In genomic region chr2:94242406-94243052, GRCm38 (mm10) we compare ENCODE assay signal across 10 mouse cellular contexts.
DNase-seq lines count a peak whose midpoint lies in the region; ATAC-seq and TF ChIP-seq lines count a peak whose summit lies in the region.
"Had no signal": no experiment of that assay in that cellular context is flagged by ENCODE, and none has a peak within 500 bp of the region (broad histone marks: within the 10 kb centered on the region; RNA-seq: fewer than 3 reads in every experiment).

No protein-coding gene starts in this region.

- peak overlapping the region; percentile 36 for H3K4me2 ChIP-seq in liver, embryonic 12.5 days
- H3K4me2 ChIP-seq in liver, postnatal 0 days (ENCODE audit: low read depth, low read length): no peak overlapping the region
- peak overlapping the region; percentile 96 for H3K4me2 ChIP-seq in hindbrain, embryonic 15.5 days
- H3K4me2 ChIP-seq in neural tube, embryonic 14.5 days (ENCODE audit: low read depth, low read length): peak overlapping the region; percentile 40

- 0% methylated on average over 7 of the region's 7 CpGs for WGBS in cerebellum, adult 2 months
- 0% methylated on average over 7 of the region's 7 CpGs for WGBS in liver, embryonic 12.5 days (ENCODE audit: insufficient replicate concordance)
- 0% methylated on average over 7 of the region's 7 CpGs for WGBS in liver, postnatal 0 days (ENCODE audit: insufficient replicate concordance)
- WGBS in hindbrain, embryonic 15.5 days: 2% methylated on average over 7 of the region's 7 CpGs
- WGBS in neural tube, embryonic 14.5 days: 0% methylated on average over 7 of the region's 7 CpGs

- no peak for ATAC-seq in liver, embryonic 12.5 days
- no peak for ATAC-seq in liver, postnatal 0 days
- ATAC-seq in hindbrain, embryonic 15.5 days (ENCODE audit: low FRiP score, low read depth): no peak
- no peak for ATAC-seq in neural tube, embryonic 14.5 days (ENCODE audit: low read depth)
- ATAC-seq: lung, postnatal 0 days had no signal

- no peaks in the 10 kb centered on the region for H3K36me3 ChIP-seq in liver, embryonic 12.5 days
- no peaks in the 10 kb centered on the region for H3K36me3 ChIP-seq in liver, postnatal 0 days (replicated peaks; ENCODE audit: insufficient read depth, low read length)
- no peaks in the 10 kb centered on the region for H3K36me3 ChIP-seq in hindbrain, embryonic 15.5 days
- no peaks in the 10 kb centered on the region for H3K36me3 ChIP-seq in neural tube, embryonic 14.5 days (ENCODE audit: control insufficient read depth, insufficient read depth, low read length)

- no peak overlapping the region for H3K9ac ChIP-seq in liver, embryonic 12.5 days
- H3K9ac ChIP-seq in liver, postnatal 0 days (replicated peaks): no peak overlapping the region
- 0 out of 2 replicates have a peak overlapping the region, but pooled peaks have one; percentile 13 for H3K9ac ChIP-seq in hindbrain, embryonic 15.5 days
- H3K9ac ChIP-seq in neural tube, embryonic 14.5 days (replicated peaks; ENCODE audit: low read depth, low read length): no peak overlapping the region

- DNase-seq in cerebellum, adult 2 months: peak; percentile 51 to 60
- DNase-seq in cerebellum, adult 8-10 months: no peak
- no peak for DNase-seq in liver, postnatal 0 days
- DNase-seq in urinary bladder, postnatal 14 days (ENCODE audit: low spot score): no peak
- DNase-seq in thymus, postnatal 0 days (ENCODE audit: low spot score): no peak
- DNase-seq: gastrocnemius, postnatal 10 days had no signal

- TF ChIP-seq POLR2A in cerebellum, adult 2 months (IDR thresholded peaks at IDR 0.05; ENCODE audit: borderline replicate concordance, insufficient read depth, low read length): 0 out of 2 replicates have a peak, but pooled peaks have one; percentile 8

- no peaks in the 10 kb centered on the region for H3K27me3 ChIP-seq in cerebellum, adult 2 months (ENCODE audit: control insufficient read depth, insufficient read depth, low read length)
- peaks cover 100% of the 10 kb centered on the region for H3K27me3 ChIP-seq in liver, embryonic 12.5 days (replicated peaks)
- H3K27me3 ChIP-seq in liver, postnatal 0 days (ENCODE audit: insufficient read depth, low read length): peaks cover 89% of the 10 kb centered on the region
- peaks cover 54% of the 10 kb centered on the region for H3K27me3 ChIP-seq in hindbrain, embryonic 15.5 days
- peaks cover 50% of the 10 kb centered on the region for H3K27me3 ChIP-seq in neural tube, embryonic 14.5 days (ENCODE audit: control insufficient read depth, insufficient read depth, low read length)

- H3K9me3 ChIP-seq in liver, embryonic 12.5 days (replicated peaks): no peaks in the 10 kb centered on the region
- H3K9me3 ChIP-seq in liver, postnatal 0 days (ENCODE audit: low read length): no peaks in the 10 kb centered on the region
- no peaks in the 10 kb centered on the region for H3K9me3 ChIP-seq in hindbrain, embryonic 15.5 days
- H3K9me3 ChIP-seq in neural tube, embryonic 14.5 days (ENCODE audit: control insufficient read depth, low read length): no peaks in the 10 kb centered on the region

- H3K4me3 ChIP-seq in cerebellum, adult 2 months (replicated peaks; ENCODE audit: insufficient read depth, low read depth, low read length): peak overlapping the region; percentile 85
- H3K4me3 ChIP-seq in liver, embryonic 12.5 days: no peak overlapping the region
- H3K4me3 ChIP-seq in liver, postnatal 0 days (ENCODE audit: low read depth, low read length): no peak overlapping the region
- H3K4me3 ChIP-seq in hindbrain, embryonic 15.5 days: peak overlapping the region; percentile 55
- H3K4me3 ChIP-seq in neural tube, embryonic 14.5 days (ENCODE audit: low read depth, low read length): peak overlapping the region; percentile 21; the same call in 1 of the 2 replicates

- TF ChIP-seq EP300 in liver, postnatal 0 days (IDR thresholded peaks at IDR 0.05; ENCODE audit: low read depth): no peak

- no peak for TF ChIP-seq CTCF in cerebellum, adult 2 months (IDR thresholded peaks at IDR 0.05; ENCODE audit: borderline replicate concordance, insufficient read depth, low read depth, low read length)
- no peak for TF ChIP-seq CTCF in liver, postnatal 0 days (IDR thresholded peaks at IDR 0.05; ENCODE audit: low read depth)

- H3K4me1 ChIP-seq in cerebellum, adult 2 months (ENCODE audit: control insufficient read depth, insufficient read depth, low read length): no peaks in the 10 kb centered on the region
- H3K4me1 ChIP-seq in liver, embryonic 12.5 days: peaks cover 11% of the 10 kb centered on the region; the same call in 1 of the 2 replicates
- H3K4me1 ChIP-seq in liver, postnatal 0 days (ENCODE audit: insufficient read depth): no peaks in the 10 kb centered on the region
- H3K4me1 ChIP-seq in hindbrain, embryonic 15.5 days (replicated peaks): peaks cover 79% of the 10 kb centered on the region
- H3K4me1 ChIP-seq in neural tube, embryonic 14.5 days (ENCODE audit: control insufficient read depth, insufficient read depth, low read length): peaks cover 27% of the 10 kb centered on the region

- H3K27ac ChIP-seq in cerebellum, adult 2 months (ENCODE audit: insufficient read depth, low read length): peak overlapping the region; percentile 14; the same call in 1 of the 2 replicates
- H3K27ac ChIP-seq in liver, embryonic 12.5 days: no peak overlapping the region
- H3K27ac ChIP-seq in liver, postnatal 0 days (ENCODE audit: low read depth): no peak overlapping the region
- H3K27ac ChIP-seq in hindbrain, embryonic 15.5 days (replicated peaks): no peak overlapping the region
- H3K27ac ChIP-seq in neural tube, embryonic 14.5 days (ENCODE audit: low read depth, low read length): no peak overlapping the region

Comparison
In these comparisons a context has a peak if more than half of its experiments do, and no peak if none do; other contexts are left out.
1. DNase-seq: peak in cerebellum, adult 2 months (2 of 2); none in cerebellum, adult 8-10 months (single experiment), liver, postnatal 0 days (single experiment), urinary bladder, postnatal 14 days (single experiment) and thymus, postnatal 0 days (single experiment).
2. H3K4me3 ChIP-seq: peak in cerebellum, adult 2 months (single experiment), hindbrain, embryonic 15.5 days (single experiment) and neural tube, embryonic 14.5 days (single experiment); none in liver, embryonic 12.5 days (single experiment) and liver, postnatal 0 days (single experiment).